ENCODE assay signal across 13 mouse cellular contexts in genomic region chr2:172854136-172854535, GRCm38 (mm10).
DNase-seq lines count a peak whose midpoint lies in the region; ATAC-seq lines count a peak whose summit lies in the region.
"Had no signal": no experiment of that assay in that cellular context is flagged by ENCODE, and none has a peak within 500 bp of the region (broad histone marks: within the 10 kb centered on the region; RNA-seq: fewer than 3 reads in every experiment).

No protein-coding gene starts in this region.

- 0 out of 2 replicates have a peak, but pooled peaks cover 5% of the 10 kb centered on the region for H3K9me3 ChIP-seq in kidney, embryonic 16.5 days (ENCODE audit: low read length)
- H3K9me3 ChIP-seq in heart, embryonic 10.5 days: no peaks in the 10 kb centered on the region
- H3K9me3 ChIP-seq: neural tube, embryonic 13.5 days had no signal

- no peak overlapping the region for H3K9ac ChIP-seq in kidney, embryonic 16.5 days (replicated peaks; ENCODE audit: low read length)
- H3K9ac ChIP-seq: neural tube, embryonic 13.5 days had no signal

- H3K27me3 ChIP-seq in kidney, embryonic 16.5 days (ENCODE audit: insufficient read depth, low read length): no peaks in the 10 kb centered on the region
- no peaks in the 10 kb centered on the region for H3K27me3 ChIP-seq in heart, embryonic 10.5 days (ENCODE audit: insufficient read depth, poor library complexity, severe bottlenecking)
- H3K27me3 ChIP-seq: neural tube, embryonic 13.5 days had no signal

- peaks cover 11% of the 10 kb centered on the region for H3K4me1 ChIP-seq in kidney, embryonic 16.5 days (ENCODE audit: insufficient read depth, low read length)
- peaks cover 40% of the 10 kb centered on the region for H3K4me1 ChIP-seq in heart, embryonic 10.5 days

- no peaks in the 10 kb centered on the region for H3K36me3 ChIP-seq in kidney, embryonic 16.5 days (ENCODE audit: insufficient read depth, low read length)
- no peaks in the 10 kb centered on the region for H3K36me3 ChIP-seq in heart, embryonic 10.5 days
- H3K36me3 ChIP-seq: embryonic facial prominence, embryonic 10.5 days; G1E; neural tube, embryonic 13.5 days had no signal

- 0 out of 2 replicates have a peak, but pooled peaks have one; percentile 24 for ATAC-seq in kidney, embryonic 16.5 days (ENCODE audit: low FRiP score, low TSS enrichment)
- ATAC-seq in megakaryocyte progenitor cell, adult 5-6 weeks (replicated peaks; ENCODE audit: poor library complexity): no peak

- DNase-seq in adrenal gland, adult (ENCODE audit: inconsistent age in 2 of 2, low spot score in 1 of 2): peak; percentile 65 to 69
- DNase-seq in adrenal gland, adult 18-20 months (ENCODE audit: low spot score in 2 of 2): no peak
- DNase-seq in kidney, postnatal 4 days: no peak
- peak; percentile 42 for DNase-seq in brain, adult 2 months (ENCODE audit: low read depth, low spot score)
- no peak for DNase-seq in heart, embryonic 10.5 days (ENCODE audit: low spot score)
- no peak for DNase-seq in spleen, postnatal 10 days (ENCODE audit: low spot score in 2 of 2)
- DNase-seq: kidney, adult 11 months; lung, adult 2 months had no signal

- no peak overlapping the region for H3K4me2 ChIP-seq in kidney, embryonic 16.5 days (replicated peaks; ENCODE audit: low read depth, low read length)
- H3K4me2 ChIP-seq: neural tube, embryonic 13.5 days had no signal

- 71% methylated on average over 2 of the region's 2 CpGs for WGBS in kidney, embryonic 16.5 days
- WGBS in heart, embryonic 10.5 days: 67% methylated on average over 2 of the region's 2 CpGs

- H3K27ac ChIP-seq in kidney, embryonic 16.5 days (ENCODE audit: low read length): no peak overlapping the region
- H3K27ac ChIP-seq in heart, embryonic 10.5 days: 0 out of 2 replicates have a peak overlapping the region, but pooled peaks have one; percentile 31
- H3K27ac ChIP-seq: neural tube, embryonic 13.5 days had no signal

- no peak overlapping the region for H3K4me3 ChIP-seq in kidney, embryonic 16.5 days (ENCODE audit: low read length)
- H3K4me3 ChIP-seq in heart, embryonic 10.5 days: no peak overlapping the region
- H3K4me3 ChIP-seq: embryonic facial prominence, embryonic 10.5 days; neural tube, embryonic 13.5 days had no signal

Comparison
In these comparisons a context has a peak if more than half of its experiments do, and no peak if none do; other contexts are left out.
1. DNase-seq: peak in adrenal gland, adult (2 of 2) and brain, adult 2 months (single experiment); none in adrenal gland, adult 18-20 months (0 of 2), kidney, postnatal 4 days (0 of 2), heart, embryonic 10.5 days (single experiment) and spleen, postnatal 10 days (0 of 2).